Mouse (Mus musculus) stomach, postnatal 0 days (tissue): ENCODE measurements around the gene Ipmk. TPM values are rescaled to one million over a fixed set of nuclear protein-coding genes. Genes with fewer than 3 reads are reported as not detected.

Experiments
- ATAC-seq: fragments of 200-750 bp; cut with Nextera tagmentation; 2 replicates; pipeline ENCODE4 v1.8.0; 2017; ENCODE audit not compliant: low FRiP score, low TSS enrichment
- DNase-seq: peaks from one replicate; pipeline ENCODE4 v3.0.0-alpha.2; 2016; ENCODE audit warnings: low spot score
- H3K27ac ChIP-seq: fragments of 300-500 bp; sonication (generic); replicated peaks from 2 replicates; pipeline ENCODE4 v1.5.1; 2014; ENCODE audit warnings: mild to moderate bottlenecking, control low read depth
- H3K27me3 ChIP-seq: fragments of 300-500 bp; sonication (generic); 2 replicates; pipeline ENCODE4 v1.6.1; 2014; ENCODE audit warnings: low read length; ENCODE audit not compliant: control insufficient read depth, insufficient read depth
- H3K36me3 ChIP-seq: fragments of 300-500 bp; sonication (generic); 2 replicates; pipeline ENCODE4 v1.6.1; 2014; ENCODE audit warnings: low read length, mixed read lengths; ENCODE audit not compliant: control insufficient read depth, insufficient read depth
- H3K4me1 ChIP-seq: fragments of 300-500 bp; sonication (generic); replicated peaks from 2 replicates; pipeline ENCODE4 v1.6.1; 2014; ENCODE audit warnings: antibody characterized with exemption; ENCODE audit not compliant: control insufficient read depth, insufficient read depth
- H3K4me2 ChIP-seq: fragments of 300-500 bp; sonication (generic); replicated peaks from 2 replicates; pipeline ENCODE4 v1.6.1; 2014; ENCODE audit warnings: low read depth, mild to moderate bottlenecking, control low read depth, moderate library complexity
- H3K4me3 ChIP-seq: fragments of 300-500 bp; sonication (generic); 2 replicates; pipeline ENCODE4 v1.5.1; 2014; ENCODE audit warnings: low read depth, low read length, control low read depth
- H3K9ac ChIP-seq: fragments of 300-500 bp; sonication (generic); 2 replicates; pipeline ENCODE4 v1.6.1; 2014; ENCODE audit warnings: mild to moderate bottlenecking, low read length, control low read depth, mixed read lengths
- H3K9me3 ChIP-seq: fragments of 300-500 bp; sonication (generic); 2 replicates; pipeline ENCODE4 v1.6.1; 2016; ENCODE audit warnings: low read length; ENCODE audit not compliant: control insufficient read depth
- CTCF ChIP-seq: IDR thresholded peaks from 2 replicates; pipeline ENCODE4 v1.5.1; 2016; ENCODE audit warnings: antibody characterized with exemption, low read depth, mild to moderate bottlenecking, moderate library complexity
- EP300 ChIP-seq: optimal IDR thresholded peaks from 2 replicates; pipeline ENCODE3; 2016; ENCODE audit warnings: antibody characterized with exemption
- WGBS: fragments of 180-500 bp; shearing (Covaris S2); extraction: QIAGEN DNeasy Blood & Tissue Kit; methylation state at CpG from one replicate; pipeline ENCODE4 v1.1.7; 2014; 5-methylcytosine and 5-hydroxymethylcytosine counted together
- polyA plus RNA-seq: library from polyadenylated mRNA; unstranded; fragments of >200 nt; fragmentation: Nextera tagmentation; extraction: Ambion mirVana; gene quantifications from 2 replicates; pipeline ENCODE4 v1.2.1, GENCODE M21; 2015

The Ipmk gene
- polyA plus RNA-seq, 1 experiment from 2014 or later: 9.0 TPM

- ATAC-seq (no peak), DNase-seq (no peak)
- H3K9me3 ChIP-seq: no peaks in the 10 kb centered on the region
- TF ChIP-seq CTCF: no peak
- no peak for TF ChIP-seq EP300
- no peaks in the 10 kb centered on the region for H3K27me3 ChIP-seq
- H3K36me3 ChIP-seq: no peaks in the 10 kb centered on the region
- H3K9ac ChIP-seq: no peak overlapping the region
- no peaks in the 10 kb centered on the region for H3K4me1 ChIP-seq
- 40% methylated on average over 3 of the region's 3 CpGs for WGBS
- no peak overlapping the region for H3K4me2 ChIP-seq
- H3K27ac ChIP-seq: no peak overlapping the region
- no peak overlapping the region for H3K4me3 ChIP-seq
Observed at GRCm38 (mm10) chr10:71310288-71310687, 37.3 kb upstream of the Ipmk start.

DNA sequence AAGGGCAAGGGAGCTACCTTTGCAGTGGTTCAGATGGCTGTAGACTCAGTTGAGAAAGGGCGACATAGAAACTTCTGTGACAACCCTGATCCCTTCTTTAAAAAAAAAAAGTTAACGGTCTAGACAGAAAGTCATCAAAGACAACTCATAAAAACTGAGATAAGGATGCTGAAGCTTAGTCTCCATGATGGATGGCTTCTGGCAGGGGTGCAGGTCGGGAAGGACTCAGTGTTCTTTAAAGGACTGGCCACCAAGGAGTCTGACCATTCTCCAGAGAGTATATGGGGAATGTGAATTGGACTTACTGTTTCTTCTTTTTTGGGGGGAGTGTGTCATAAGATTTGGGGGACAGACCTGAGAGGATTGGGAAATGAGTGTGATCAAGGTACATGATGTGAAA lies 33.0 kb upstream of the Ipmk start:
- H3K27ac ChIP-seq: no peak overlapping the region
- WGBS: 64% methylated on average over 3 of the region's 3 CpGs
- ATAC-seq: no peak
- H3K4me2 ChIP-seq: no peak overlapping the region
- H3K36me3 ChIP-seq: no peaks in the 10 kb centered on the region
- H3K27me3 ChIP-seq: no peaks in the 10 kb centered on the region
- no peak for TF ChIP-seq CTCF
- no peaks in the 10 kb centered on the region for H3K9me3 ChIP-seq
- H3K9ac ChIP-seq: no peak overlapping the region
- H3K4me1 ChIP-seq: no peaks in the 10 kb centered on the region
- H3K4me3 ChIP-seq: no peak overlapping the region
- DNase-seq: no peak

GRCm38 (mm10) chr10:71316056-71316455 lies 31.5 kb upstream of the Ipmk start:
- DNase-seq: no peak
- Histone ChIP-seq H3K27ac (no peak overlapping the region), H3K4me1 (no peaks in the 10 kb centered on the region), H3K9ac (no peak overlapping the region), H3K4me2 (no peak overlapping the region), H3K36me3 (no peaks in the 10 kb centered on the region), H3K4me3 (no peak overlapping the region), H3K9me3 (no peaks in the 10 kb centered on the region), H3K27me3 (no peaks in the 10 kb centered on the region)
- 71% methylated on average over 11 of the region's 11 CpGs for WGBS
- ATAC-seq: no peak
- TF ChIP-seq CTCF: no peak
- no peak for TF ChIP-seq EP300

- H3K27me3 ChIP-seq: no peaks in the 10 kb centered on the region
- no peak overlapping the region for H3K4me3 ChIP-seq
- no peaks in the 10 kb centered on the region for H3K4me1 ChIP-seq
- no peaks in the 10 kb centered on the region for H3K36me3 ChIP-seq
- ATAC-seq: no peak
- H3K9me3 ChIP-seq: no peaks in the 10 kb centered on the region
- no peak overlapping the region for H3K27ac ChIP-seq
- H3K9ac ChIP-seq: no peak overlapping the region
- no peak for DNase-seq
- WGBS: 66% methylated on average over 7 of the region's 7 CpGs
- TF ChIP-seq EP300 (no peak), CTCF (no peak)
- H3K4me2 ChIP-seq: no peak overlapping the region
Observed at GRCm38 (mm10) chr10:71316497-71316896, 31.1 kb upstream of the Ipmk start.

- H3K4me3 ChIP-seq: no peak overlapping the region
- H3K4me2 ChIP-seq: no peak overlapping the region
- H3K27ac ChIP-seq: no peak overlapping the region
- no peaks in the 10 kb centered on the region for H3K27me3 ChIP-seq
- H3K4me1 ChIP-seq: no peaks in the 10 kb centered on the region
- H3K36me3 ChIP-seq: no peaks in the 10 kb centered on the region; the same call in 1 of the 2 replicates
- 82% methylated on average over 8 of the region's 8 CpGs for WGBS
- no peak for TF ChIP-seq EP300
- TF ChIP-seq CTCF: no peak
- H3K9ac ChIP-seq: no peak overlapping the region
- ATAC-seq (no peak), DNase-seq (no peak)
- H3K9me3 ChIP-seq: no peaks in the 10 kb centered on the region
Observed at GRCm38 (mm10) chr10:71323669-71324068, 23.9 kb upstream of the Ipmk start.

GRCm38 (mm10) chr10:71326123-71326522 lies 21.4 kb upstream of the Ipmk start:
- WGBS: 71% methylated on average over 7 of the region's 7 CpGs
- no peak for ATAC-seq
- no peak for DNase-seq

More at GRCm38 (mm10) chr10:71326123-71326522, 21.4 kb upstream of the Ipmk start:
- Histone ChIP-seq H3K27ac (no peak overlapping the region), H3K27me3 (no peaks in the 10 kb centered on the region), H3K36me3 (no peaks in the 10 kb centered on the region; the same call in 1 of the 2 replicates), H3K9ac (no peak overlapping the region), H3K4me3 (no peak overlapping the region), H3K9me3 (no peaks in the 10 kb centered on the region), H3K4me1 (no peaks in the 10 kb centered on the region), H3K4me2 (no peak overlapping the region)
- no peak for TF ChIP-seq CTCF
- no peak for TF ChIP-seq EP300
